Mouse (Mus musculus): ENCODE data around the gene Foxq1.

The Foxq1 gene

GRCm38 (mm10) chr13:31564394-31564793, 8.5 kb downstream of the Foxq1 start:
- ChIA-PET POLR2A (no interaction called here), CTCF (no interaction called here)

- POLR2A ChIA-PET: no interaction called here
- CTCF ChIA-PET: no interaction called here
Observed at GRCm38 (mm10) chr13:31567099-31567498, 11.2 kb downstream of the Foxq1 start.

GRCm38 (mm10) chr13:31567617-31568294, 11.8 kb downstream of the Foxq1 start:
- ChIA-PET POLR2A (no interaction called here), CTCF (interaction anchor here in 1 of 4 experiments (0.5 kb wide), 1 partner anchor 247 kb away, joined by 4 read pairs; no protein-coding TSS in a partner anchor)

- ChIA-PET POLR2A (interaction anchor here in 1 of 4 experiments (0.6 kb wide), 1 partner anchor 307 kb away, joined by 3 read pairs; no protein-coding TSS in a partner anchor), CTCF (interaction anchor here in 1 of 4 experiments (0.6 kb wide), 1 partner anchor 387 kb away, joined by 3 read pairs; no protein-coding TSS in a partner anchor)
Observed at GRCm38 (mm10) chr13:31572806-31573508, 17.0 kb downstream of the Foxq1 start.

GRCm38 (mm10) chr13:31574627-31575026, 18.7 kb downstream of the Foxq1 start:
- POLR2A ChIA-PET: no interaction called here
- CTCF ChIA-PET: interaction anchor here in 2 of 4 experiments (0.5 to 0.6 kb wide), 2 partner anchors 86 to 1225 kb away, joined by 4 read pairs; no protein-coding TSS in a partner anchor

- CTCF ChIA-PET: no interaction called here
- POLR2A ChIA-PET: no interaction called here
Observed at GRCm38 (mm10) chr13:31576696-31577095, 20.8 kb downstream of the Foxq1 start.

GRCm38 (mm10) chr13:31577576-31577975, 21.6 kb downstream of the Foxq1 start:
- ChIA-PET POLR2A (interaction anchor here in 1 of 4 experiments (0.7 kb wide), 1 partner anchor 367 kb away, joined by 3 read pairs; no protein-coding TSS in a partner anchor), CTCF (no interaction called here)

GRCm38 (mm10) chr13:31578389-31578788, 22.5 kb downstream of the Foxq1 start:
- POLR2A ChIA-PET: interaction anchor here in 1 of 4 experiments (0.7 kb wide), 1 partner anchor 368 kb away, joined by 3 read pairs; no protein-coding TSS in a partner anchor
- CTCF ChIA-PET: no interaction called here

- ChIA-PET CTCF (no interaction called here), POLR2A (no interaction called here)
Observed at GRCm38 (mm10) chr13:31579866-31580265, 23.9 kb downstream of the Foxq1 start.

- ChIA-PET POLR2A (no interaction called here), CTCF (interaction anchor here in 1 of 4 experiments (1.0 kb wide), 1 partner anchor 31 kb away, joined by 3 read pairs; no protein-coding TSS in a partner anchor)
Observed at GRCm38 (mm10) chr13:31587341-31587740, 31.4 kb downstream of the Foxq1 start.

- POLR2A ChIA-PET: interaction anchor here in 1 of 4 experiments (0.6 kb wide), 1 partner anchor 319 kb away, joined by 3 read pairs; no protein-coding TSS in a partner anchor
- CTCF ChIA-PET: no interaction called here
Observed at GRCm38 (mm10) chr13:31599576-31599975, 43.6 kb downstream of the Foxq1 start.

- POLR2A ChIA-PET: no interaction called here
- CTCF ChIA-PET: no interaction called here
Observed at GRCm38 (mm10) chr13:31603964-31604363, 48.0 kb downstream of the Foxq1 start.
